In genomic region chr17:52084455-52084854, GRCm38 (mm10) we compare ENCODE assay signal across 21 mouse cellular contexts.
A peak's percentile ranks its signal among the peaks of the same experiment; 100 is the strongest.
DNase-seq lines count a peak whose midpoint lies in the region; ATAC-seq and TF ChIP-seq lines count a peak whose summit lies in the region.
"Had no signal": no experiment of that assay in that cellular context is flagged by ENCODE, and none has a peak within 500 bp of the region (broad histone marks: within the 10 kb centered on the region; RNA-seq: fewer than 3 reads in every experiment).

No protein-coding gene starts in this region.

- H3K27me3 ChIP-seq in kidney, embryonic 14.5 days (ENCODE audit: control insufficient read depth, insufficient read depth, low read length): no peaks in the 10 kb centered on the region
- no peaks in the 10 kb centered on the region for H3K27me3 ChIP-seq in lung, embryonic 14.5 days (ENCODE audit: insufficient read depth, low read length)
- no peaks in the 10 kb centered on the region for H3K27me3 ChIP-seq in intestine, embryonic 15.5 days (replicated peaks)
- H3K27me3 ChIP-seq: CH12.LX; embryonic facial prominence, embryonic 15.5 days; heart, embryonic 12.5 days; Patski had no signal

- 15% methylated on average over 2 of the region's 2 CpGs for WGBS in kidney, embryonic 14.5 days
- 29% methylated on average over 2 of the region's 2 CpGs for WGBS in lung, embryonic 14.5 days
- WGBS in intestine, embryonic 15.5 days: 11% methylated on average over 2 of the region's 2 CpGs

- H3K9ac ChIP-seq in kidney, embryonic 14.5 days (ENCODE audit: low read depth, low read length): no peak overlapping the region
- H3K9ac ChIP-seq in lung, embryonic 14.5 days: no peak overlapping the region
- H3K9ac ChIP-seq in intestine, embryonic 15.5 days: no peak overlapping the region
- H3K9ac ChIP-seq: embryonic facial prominence, embryonic 15.5 days; heart, embryonic 12.5 days had no signal

- TF ChIP-seq CTCF in lung, embryonic 14.5 days (IDR thresholded peaks at IDR 0.05; ENCODE audit: low read depth): no peak

- H3K27ac ChIP-seq in kidney, embryonic 14.5 days (ENCODE audit: low read depth, low read length): no peak overlapping the region
- no peak overlapping the region for H3K27ac ChIP-seq in lung, embryonic 14.5 days (ENCODE audit: low read depth)
- H3K27ac ChIP-seq in intestine, embryonic 15.5 days: no peak overlapping the region
- H3K27ac ChIP-seq: embryonic facial prominence, embryonic 15.5 days; forebrain, embryonic 10.5 days; gastrocnemius, adult 2 months; hindbrain, embryonic 10.5 days had no signal

- no peak overlapping the region for H3K4me2 ChIP-seq in kidney, embryonic 14.5 days (replicated peaks; ENCODE audit: low read depth, low read length)
- H3K4me2 ChIP-seq in lung, embryonic 14.5 days: 0 out of 2 replicates have a peak overlapping the region, but pooled peaks have one; percentile 23
- peak overlapping the region; percentile 31; the same call in 1 of the 2 replicates for H3K4me2 ChIP-seq in intestine, embryonic 15.5 days (replicated peaks)
- H3K4me2 ChIP-seq: embryonic facial prominence, embryonic 15.5 days; heart, embryonic 12.5 days had no signal

- no peak for DNase-seq in kidney, adult 9 months
- peak; percentile 13 for DNase-seq in lung, embryonic 14.5 days
- DNase-seq in lung, postnatal 10 days: no peak
- peak; percentile 6 for DNase-seq in mesoderm, embryonic 11.5 days (ENCODE audit: low read depth, low spot score)
- DNase-seq: adrenal gland, postnatal 25 days; cerebellum, adult 18-20 months; cerebellum, adult 9-11 months; cerebellum, postnatal 36 days; gastrocnemius, adult 2 months; gastrocnemius, postnatal 25 days had no signal

- no peaks in the 10 kb centered on the region for H3K36me3 ChIP-seq in kidney, embryonic 14.5 days (ENCODE audit: control insufficient read depth, insufficient read depth, low read length)
- H3K36me3 ChIP-seq in lung, embryonic 14.5 days (ENCODE audit: insufficient read depth): no peaks in the 10 kb centered on the region
- no peaks in the 10 kb centered on the region for H3K36me3 ChIP-seq in intestine, embryonic 15.5 days
- H3K36me3 ChIP-seq: embryonic facial prominence, embryonic 15.5 days; forebrain, embryonic 10.5 days; heart, embryonic 12.5 days; hindbrain, embryonic 10.5 days had no signal

- H3K4me1 ChIP-seq in kidney, embryonic 14.5 days (ENCODE audit: control insufficient read depth, insufficient read depth, low read length): no peaks in the 10 kb centered on the region
- H3K4me1 ChIP-seq in lung, embryonic 14.5 days (ENCODE audit: insufficient read depth): no peaks in the 10 kb centered on the region
- no peaks in the 10 kb centered on the region for H3K4me1 ChIP-seq in intestine, embryonic 15.5 days (replicated peaks)
- H3K4me1 ChIP-seq: embryonic facial prominence, embryonic 15.5 days; heart, embryonic 12.5 days; hindbrain, embryonic 10.5 days had no signal

- no peaks in the 10 kb centered on the region for H3K9me3 ChIP-seq in kidney, embryonic 14.5 days (ENCODE audit: control insufficient read depth, low read length)
- H3K9me3 ChIP-seq in lung, embryonic 14.5 days (ENCODE audit: low read depth, low read length): no peaks in the 10 kb centered on the region
- H3K9me3 ChIP-seq in intestine, embryonic 15.5 days: no peaks in the 10 kb centered on the region
- H3K9me3 ChIP-seq: embryonic facial prominence, embryonic 15.5 days; forebrain, embryonic 10.5 days had no signal

- ATAC-seq in kidney, embryonic 14.5 days (ENCODE audit: low FRiP score, low TSS enrichment): peak; percentile 72
- ATAC-seq in lung, embryonic 14.5 days (ENCODE audit: insufficient read depth): peak; percentile 63; the same call in 1 of the 2 replicates
- peak; percentile 43; the same call in 1 of the 2 replicates for ATAC-seq in intestine, embryonic 15.5 days
- ATAC-seq: activated CD4-positive, CD25-positive, alpha-beta regulatory T cell, adult 4 months; forebrain, embryonic 14.5 days; Patski had no signal

- no peak overlapping the region for H3K4me3 ChIP-seq in kidney, embryonic 14.5 days (ENCODE audit: low read length)
- H3K4me3 ChIP-seq in lung, embryonic 14.5 days (ENCODE audit: low read depth, low read length): no peak overlapping the region
- H3K4me3 ChIP-seq in intestine, embryonic 15.5 days (replicated peaks): no peak overlapping the region
- H3K4me3 ChIP-seq: embryonic facial prominence, embryonic 15.5 days; erythroblast, embryonic 14.5 days; forebrain, embryonic 10.5 days; gastrocnemius, adult 2 months; heart, embryonic 12.5 days; hindbrain, embryonic 10.5 days had no signal

Comparison
In these comparisons a context has a peak if more than half of its experiments do, and no peak if none do; other contexts are left out.
1. DNase-seq: peak in lung, embryonic 14.5 days (single experiment) and mesoderm, embryonic 11.5 days (single experiment); none in kidney, adult 9 months (single experiment) and lung, postnatal 10 days (single experiment).
2. Peak in every context shown above with its lines, with median percentiles within 50 percentile points of each other: ATAC-seq.